Mouse (Mus musculus) neural tube, embryonic 11.5 days (tissue): ENCODE measurements around the gene Adamts3. TPM values are rescaled to one million over a fixed set of nuclear protein-coding genes. Genes with fewer than 3 reads are reported as not detected.

Experiments
- ATAC-seq: fragments of 200-750 bp; cut with Nextera tagmentation; 2 replicates; pipeline ENCODE4 v1.8.0; 2017; ENCODE audit warnings: moderate number of reproducible peaks, mild to moderate bottlenecking, moderate TSS enrichment, moderate library complexity; ENCODE audit not compliant: insufficient read depth, low FRiP score, low TSS enrichment
- DNase-seq: peaks from one replicate; pipeline ENCODE4 v3.0.0-alpha.2; 2015; ENCODE audit warnings: low spot score
- H3K27ac ChIP-seq: fragments of 300-500 bp; sonication (generic); 2 replicates; pipeline ENCODE4 v1.5.1; 2014; ENCODE audit warnings: low read depth, mild to moderate bottlenecking, low read length
- H3K27me3 ChIP-seq: fragments of 300-500 bp; sonication (generic); 2 replicates; pipeline ENCODE4 v1.6.1; 2014; ENCODE audit warnings: mild to moderate bottlenecking, low read length, mixed read lengths; ENCODE audit not compliant: control insufficient read depth, insufficient read depth
- H3K36me3 ChIP-seq: fragments of 300-500 bp; sonication (generic); 2 replicates; pipeline ENCODE4 v1.6.1; 2014; ENCODE audit warnings: mild to moderate bottlenecking, low read length, moderate library complexity, mixed read lengths; ENCODE audit not compliant: control insufficient read depth, insufficient read depth
- H3K4me1 ChIP-seq: fragments of 300-500 bp; sonication (generic); 2 replicates; pipeline ENCODE4 v1.6.1; 2014; ENCODE audit warnings: low read length, mixed read lengths; ENCODE audit not compliant: control insufficient read depth, insufficient read depth
- H3K4me2 ChIP-seq: fragments of 300-500 bp; sonication (generic); 2 replicates; pipeline ENCODE4 v1.6.1; 2014; ENCODE audit warnings: low read depth, mild to moderate bottlenecking, moderate library complexity
- H3K4me3 ChIP-seq: fragments of 300-500 bp; sonication (generic); 2 replicates; pipeline ENCODE4 v1.5.1; 2014; ENCODE audit warnings: low read depth, low read length
- H3K9ac ChIP-seq: fragments of 300-500 bp; sonication (generic); 2 replicates; pipeline ENCODE4 v1.6.1; 2014; ENCODE audit warnings: mild to moderate bottlenecking, low read length
- H3K9me3 ChIP-seq: fragments of 300-500 bp; sonication (generic); 2 replicates; pipeline ENCODE4 v1.6.1; 2016; ENCODE audit warnings: low read length; ENCODE audit not compliant: control insufficient read depth
- WGBS: fragments of 180-500 bp; shearing (Covaris S2); extraction: QIAGEN DNeasy Blood & Tissue Kit; methylation state at CpG from one replicate; pipeline ENCODE4 v1.1.7; 2014; 5-methylcytosine and 5-hydroxymethylcytosine counted together
- polyA plus RNA-seq: library from polyadenylated mRNA; unstranded; fragments of >200 nt; fragmentation: Nextera tagmentation; extraction: Ambion mirVana; gene quantifications from 2 replicates; pipeline ENCODE4 v1.2.1, GENCODE M21; 2014

The Adamts3 gene
- polyA plus RNA-seq, 1 experiment from 2014 or later, result 4.0 TPM

DNA sequence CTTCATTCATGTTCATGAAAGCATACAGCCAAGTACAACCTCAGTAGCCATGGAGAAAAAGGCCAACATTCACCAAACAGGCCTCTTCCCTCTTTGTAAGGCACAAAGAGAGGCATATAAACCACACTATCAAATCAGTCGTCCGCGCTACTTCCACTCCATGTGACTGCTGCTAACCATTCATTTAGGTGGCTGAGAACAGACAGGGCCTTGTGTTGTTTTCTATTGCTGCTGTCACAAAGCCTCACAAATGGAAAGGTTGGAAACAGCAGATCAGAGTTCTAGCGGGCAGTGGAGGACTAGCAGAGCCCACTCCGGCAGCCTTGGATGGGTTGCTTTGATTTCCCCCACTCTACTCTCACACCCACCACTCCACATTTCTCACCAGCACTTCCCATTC, 98.5 kb downstream of the Adamts3 start:
- Histone ChIP-seq H3K9me3 (no peaks in the 10 kb centered on the region), H3K9ac (no peak overlapping the region), H3K27ac (no peak overlapping the region), H3K36me3 (no peaks in the 10 kb centered on the region), H3K27me3 (no peaks in the 10 kb centered on the region), H3K4me2 (no peak overlapping the region), H3K4me3 (no peak overlapping the region), H3K4me1 (no peaks in the 10 kb centered on the region)
- WGBS, result 67% methylated on average over 5 of the region's 5 CpGs
- ATAC-seq, result peak; percentile 32; the same call in 1 of the 2 replicates
- no peak for DNase-seq

DNA sequence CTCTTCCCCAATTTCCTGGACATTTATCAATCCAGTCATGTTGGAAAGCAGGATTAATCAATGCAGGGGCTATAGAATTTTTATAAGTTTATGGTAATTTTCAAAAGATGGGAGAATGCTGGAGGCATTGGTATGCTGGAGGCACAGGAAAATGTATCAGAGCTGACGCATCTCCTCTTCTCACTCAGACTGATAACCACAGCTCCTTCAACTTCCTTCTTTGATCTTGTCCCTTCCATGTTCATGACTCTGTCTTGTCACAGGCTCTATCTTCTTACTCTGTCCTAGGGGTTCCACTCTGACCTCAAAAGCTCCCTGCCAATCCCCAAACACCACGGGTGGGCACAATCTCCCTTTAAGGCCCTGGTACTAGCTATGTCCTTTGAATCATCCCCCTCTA, 103.3 kb downstream of the Adamts3 start:
- no peaks in the 10 kb centered on the region for H3K4me1 ChIP-seq

DNA sequence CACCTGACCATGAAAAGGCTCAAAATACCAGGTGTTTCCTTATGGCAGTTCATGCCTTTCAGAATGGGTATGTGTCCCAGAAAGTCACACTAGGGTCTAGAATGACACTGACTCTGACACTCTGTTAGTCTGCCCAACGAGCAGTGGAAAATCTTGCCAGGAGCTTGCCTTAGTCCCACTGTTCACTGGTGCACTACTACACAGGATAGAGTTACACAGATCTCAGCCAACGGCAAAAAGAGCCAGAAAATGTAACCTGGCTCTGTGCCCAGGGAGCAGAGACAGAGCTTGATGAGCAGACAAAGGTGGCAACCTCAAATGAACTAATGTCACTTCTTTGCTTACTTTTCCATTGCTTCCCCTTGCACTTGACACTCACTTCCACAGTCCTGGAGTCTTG, 104.5 kb downstream of the Adamts3 start:
- Histone ChIP-seq H3K4me3 (no peak overlapping the region), H3K27ac (no peak overlapping the region), H3K4me2 (no peak overlapping the region), H3K4me1 (no peaks in the 10 kb centered on the region), H3K27me3 (no peaks in the 10 kb centered on the region), H3K9me3 (no peaks in the 10 kb centered on the region), H3K36me3 (no peaks in the 10 kb centered on the region), H3K9ac (no peak overlapping the region)
- WGBS, result 70% methylated on average over 2 of the region's 2 CpGs
- DNase-seq, result no peak
- no peak for ATAC-seq

More for the DNA sequence above, 103.3 kb downstream of the Adamts3 start:
- no peaks in the 10 kb centered on the region for H3K27me3 ChIP-seq
- 85% methylated on average over 2 of the region's 2 CpGs for WGBS
- H3K9me3 ChIP-seq, result no peaks in the 10 kb centered on the region
- H3K9ac ChIP-seq, result no peak overlapping the region
- no peak overlapping the region for H3K4me2 ChIP-seq
- no peak overlapping the region for H3K4me3 ChIP-seq
- no peak for DNase-seq
- no peak overlapping the region for H3K27ac ChIP-seq
- H3K36me3 ChIP-seq, result no peaks in the 10 kb centered on the region
- no peak for ATAC-seq

DNA sequence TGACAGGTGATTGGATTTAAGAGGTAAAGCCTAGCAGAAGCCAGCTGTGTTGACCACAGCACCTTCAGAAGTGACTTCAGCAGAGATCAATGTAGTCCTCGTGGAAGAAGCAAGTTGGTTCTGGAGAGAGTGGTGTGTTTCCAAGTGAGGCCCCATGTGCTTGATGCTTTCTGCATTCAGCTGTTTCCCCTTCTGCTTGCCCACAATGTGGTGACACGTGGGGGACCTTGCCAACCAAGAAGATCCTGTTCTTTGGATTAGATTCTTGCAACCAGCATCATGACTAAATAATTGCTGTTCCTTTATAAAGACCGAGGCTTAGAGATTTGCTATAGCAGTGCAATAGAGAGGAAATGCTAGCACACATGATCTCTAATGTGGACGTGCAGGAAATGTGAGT, 105.7 kb downstream of the Adamts3 start:
- no peak overlapping the region for H3K4me2 ChIP-seq
- H3K36me3 ChIP-seq, result no peaks in the 10 kb centered on the region
- no peak overlapping the region for H3K27ac ChIP-seq
- no peak for ATAC-seq
- H3K9ac ChIP-seq, result no peak overlapping the region
- no peak overlapping the region for H3K4me3 ChIP-seq
- no peaks in the 10 kb centered on the region for H3K4me1 ChIP-seq
- no peaks in the 10 kb centered on the region for H3K27me3 ChIP-seq
- H3K9me3 ChIP-seq, result no peaks in the 10 kb centered on the region
- WGBS, result 64% methylated on average over 4 of the region's 4 CpGs
- no peak for DNase-seq

DNA sequence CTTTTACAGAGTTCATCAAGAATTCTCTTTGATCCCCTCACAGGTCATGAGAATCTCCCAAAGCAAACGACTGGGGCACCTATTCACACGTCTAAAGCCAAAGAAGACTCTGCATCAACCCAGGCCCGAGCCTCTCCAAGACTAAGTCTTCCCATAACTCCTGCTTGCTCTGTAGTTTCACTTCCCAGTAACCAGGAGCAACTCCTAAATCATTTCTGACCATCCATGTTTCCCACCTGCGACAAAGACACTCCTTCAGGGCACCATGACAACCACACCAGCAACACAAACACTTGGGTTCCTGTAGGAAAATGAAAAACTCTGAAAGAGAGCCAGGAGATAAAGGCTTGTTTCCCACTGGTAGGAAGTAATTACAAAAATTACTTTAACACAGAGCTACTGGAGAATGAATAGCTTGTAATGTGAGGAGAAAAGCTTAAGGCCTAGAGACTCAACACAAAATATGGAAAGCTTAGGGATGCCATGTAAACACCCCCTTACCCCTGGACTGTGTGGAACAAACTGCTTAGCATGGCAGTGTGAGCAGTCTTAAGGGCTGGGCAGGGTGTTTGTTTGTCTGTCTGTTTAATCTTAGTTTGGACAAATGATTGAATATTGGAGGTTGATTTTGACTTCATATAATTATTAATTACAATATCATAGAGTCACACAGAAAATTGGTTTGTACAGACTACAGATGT, 112.3 kb downstream of the Adamts3 start:
- Histone ChIP-seq H3K27me3 (no peaks in the 10 kb centered on the region), H3K9me3 (no peaks in the 10 kb centered on the region), H3K36me3 (no peaks in the 10 kb centered on the region), H3K27ac (no peak overlapping the region), H3K4me3 (no peak overlapping the region), H3K9ac (no peak overlapping the region), H3K4me1 (no peaks in the 10 kb centered on the region), H3K4me2 (no peak overlapping the region)
- WGBS, result 57% methylated on average over 4 of the region's 4 CpGs
- no peak for DNase-seq
- ATAC-seq, result peak; percentile 52

DNA sequence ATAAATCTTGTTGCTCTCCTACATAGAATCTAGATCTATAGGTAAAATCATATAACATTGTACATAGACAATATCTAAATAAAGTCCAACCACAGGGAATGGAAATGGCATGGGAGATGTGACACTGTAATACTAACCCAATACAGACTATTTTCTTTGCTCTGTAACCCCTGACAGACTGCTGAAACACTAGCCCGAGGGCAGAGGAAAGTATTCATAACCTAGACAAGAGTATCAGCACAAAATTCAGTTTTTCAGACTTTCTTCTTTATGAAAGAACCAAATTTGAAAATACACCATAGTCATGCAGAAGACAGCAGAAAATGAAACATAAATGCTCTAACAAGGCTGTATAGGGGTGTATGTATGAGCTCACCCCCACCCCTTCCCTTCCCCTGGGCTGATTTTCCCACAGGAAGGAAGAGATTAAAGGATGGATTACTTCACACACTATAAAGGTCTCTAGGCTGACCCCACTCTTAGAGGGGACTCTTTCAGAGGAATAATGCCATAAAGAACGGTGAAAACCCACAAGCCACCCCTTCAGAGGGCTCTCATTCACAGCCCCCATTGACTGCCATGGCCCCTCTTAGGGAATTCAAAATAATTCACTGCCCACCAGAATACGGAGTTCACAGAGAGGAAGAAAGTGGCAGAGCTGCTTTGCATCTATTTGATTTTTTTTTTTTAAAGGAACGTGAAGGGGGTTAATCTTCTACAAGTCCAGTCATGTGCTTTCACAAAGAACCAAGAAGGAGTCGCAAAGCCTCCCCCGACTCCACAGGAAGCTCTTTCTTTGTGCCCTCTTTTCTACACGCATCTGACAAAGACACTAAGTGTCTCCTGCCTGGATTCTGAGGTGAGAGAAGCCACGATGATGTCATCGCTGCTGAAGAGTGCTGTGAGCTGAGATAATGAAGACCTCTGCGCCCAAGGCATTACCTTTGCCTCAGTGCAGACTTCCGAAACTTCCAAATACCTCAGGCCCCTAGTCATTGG, 119.6 kb downstream of the Adamts3 start:
- Histone ChIP-seq H3K4me3 (no peak overlapping the region), H3K27me3 (no peaks in the 10 kb centered on the region), H3K4me2 (peak overlapping the region; percentile 0; the same call in 1 of the 2 replicates), H3K36me3 (no peaks in the 10 kb centered on the region), H3K4me1 (no peaks in the 10 kb centered on the region), H3K27ac (no peak overlapping the region), H3K9me3 (no peaks in the 10 kb centered on the region), H3K9ac (no peak overlapping the region)
- peak; percentile 36 for DNase-seq
- ATAC-seq, result peak; percentile 82
- 14% methylated on average over 11 of the region's 11 CpGs for WGBS

DNA sequence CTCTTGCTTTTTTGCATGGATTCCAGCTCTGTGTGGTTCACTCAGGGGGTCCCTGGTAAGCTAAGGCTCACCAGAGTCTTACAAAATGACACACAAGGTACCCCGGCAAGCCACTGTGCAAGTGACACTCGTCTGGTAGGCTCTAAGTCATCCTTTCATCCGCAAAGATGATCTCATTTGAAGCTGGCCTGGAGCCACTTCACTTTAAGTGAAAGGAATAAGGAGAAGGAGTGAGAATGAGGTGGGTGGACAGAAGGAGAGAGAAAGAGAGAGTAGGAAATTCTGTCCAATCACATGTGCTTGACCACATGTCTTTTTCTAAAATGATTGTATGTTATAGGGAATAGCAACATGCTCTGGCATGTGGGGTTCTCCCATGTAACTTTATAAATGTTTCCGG, 122.8 kb downstream of the Adamts3 start:
- H3K4me2 ChIP-seq, result no peak overlapping the region
- no peak for DNase-seq

DNA sequence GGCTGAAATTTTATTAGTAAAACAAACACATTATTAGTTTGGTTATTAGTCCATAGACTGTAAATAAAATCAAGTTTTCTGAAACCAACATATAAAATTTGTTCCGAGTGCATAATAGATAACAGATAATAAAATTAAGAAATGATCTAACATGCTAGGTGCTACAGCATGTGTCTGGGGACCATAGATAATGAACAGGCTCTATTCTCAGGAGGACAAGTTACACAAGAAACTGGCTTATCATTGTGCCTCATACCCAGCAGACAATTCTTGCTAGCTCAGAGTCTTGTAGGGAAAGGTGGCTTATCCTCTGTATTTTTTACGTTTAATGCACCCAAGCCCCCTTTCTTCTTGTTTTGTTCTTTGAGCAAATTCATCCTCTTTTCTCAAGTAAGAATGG, 131.3 kb downstream of the Adamts3 start:
- no peaks in the 10 kb centered on the region for H3K4me1 ChIP-seq
- no peaks in the 10 kb centered on the region for H3K9me3 ChIP-seq
- H3K4me2 ChIP-seq, result no peak overlapping the region
- H3K36me3 ChIP-seq, result no peaks in the 10 kb centered on the region
- 90% methylated on average over 2 of the region's 2 CpGs for WGBS
- H3K9ac ChIP-seq, result no peak overlapping the region
- no peak overlapping the region for H3K4me3 ChIP-seq
- ATAC-seq (no peak), DNase-seq (no peak)
- no peaks in the 10 kb centered on the region for H3K27me3 ChIP-seq
- no peak overlapping the region for H3K27ac ChIP-seq

More for the DNA sequence above, 122.8 kb downstream of the Adamts3 start:
- Histone ChIP-seq H3K4me3 (no peak overlapping the region), H3K27me3 (no peaks in the 10 kb centered on the region), H3K9ac (no peak overlapping the region), H3K36me3 (no peaks in the 10 kb centered on the region), H3K27ac (no peak overlapping the region), H3K4me1 (no peaks in the 10 kb centered on the region), H3K9me3 (no peaks in the 10 kb centered on the region)
- no peak for ATAC-seq
- WGBS, result 73% methylated on average over 4 of the region's 4 CpGs
